Mouse (Mus musculus): ENCODE data around the gene Rbm4b.

DNA sequence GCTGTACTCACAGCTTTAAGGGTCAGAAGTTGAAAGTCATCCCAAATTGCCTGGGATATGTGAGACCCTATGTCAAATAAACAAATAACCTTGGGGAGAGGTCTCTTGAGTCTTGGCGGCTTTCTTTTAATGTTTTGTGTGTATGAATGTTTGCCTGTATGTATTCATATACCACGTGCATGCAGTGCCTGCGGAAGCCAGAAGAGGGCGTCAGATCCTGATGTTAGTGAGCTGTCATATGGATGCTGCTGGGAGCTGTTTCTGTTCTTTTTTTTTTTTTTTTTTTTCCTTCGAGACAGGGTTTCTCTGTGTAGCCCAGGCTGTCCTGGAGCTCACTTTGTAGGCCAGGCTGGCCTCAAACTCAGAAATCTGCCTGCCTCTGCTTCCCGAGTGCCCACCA lies 56.7 kb downstream of the Rbm4b start:
- TF ChIP-seq POLR2A (IDR thresholded peaks at IDR 0.05; ENCODE audit: control insufficient read depth in 1 of 2, insufficient read depth in 1 of 2, low read depth in 1 of 2, low read length in 2 of 2, poor library complexity in 1 of 2) (no peak), MAFK (IDR thresholded peaks at IDR 0.05; ENCODE audit: borderline replicate concordance, low read depth, low read length) (no peak), GATA1 (IDR thresholded peaks at IDR 0.05; ENCODE audit: low read depth, low read length) (no peak), SIN3A (IDR thresholded peaks at IDR 0.05; ENCODE audit: low read length) (no peak), KAT2A (conservative IDR thresholded peaks at IDR 0.05; ENCODE audit: low read depth, low read length) (no peak), NELFE (IDR thresholded peaks at IDR 0.05; ENCODE audit: low read depth, low read length) (no peak), MEF2A (IDR thresholded peaks at IDR 0.05; ENCODE audit: extremely low read depth, insufficient replicate concordance, low read depth, low read length, poor library complexity, severe bottlenecking) (no peak), MYC (IDR thresholded peaks at IDR 0.05; ENCODE audit: low read depth, low read length) (no peak), HCFC1 (IDR thresholded peaks at IDR 0.05; ENCODE audit: low read depth, low read length) (no peak), CTCF (IDR thresholded peaks at IDR 0.05 in 2 of 3, conservative IDR thresholded peaks at IDR 0.05 in 1 of 3; ENCODE audit: control insufficient read depth in 1 of 3, insufficient read depth in 1 of 3, low read depth in 2 of 3, low read length in 3 of 3, poor library complexity in 1 of 3, severe bottlenecking in 1 of 3) (peak; percentile 49 to 61 (median 51)), ZNF384 (IDR thresholded peaks at IDR 0.05; ENCODE audit: low read depth, low read length) (peak; percentile 80), TCF12 (IDR thresholded peaks at IDR 0.05; ENCODE audit: low read depth, low read length) (no peak), E2F4 (IDR thresholded peaks at IDR 0.05; ENCODE audit: borderline replicate concordance, low read depth, low read length) (no peak)
